Mouse (Mus musculus): ENCODE results near the gene Trim27. TPM values are rescaled to one million over a fixed set of nuclear protein-coding genes. Genes with fewer than 3 reads are reported as not detected.
A peak's percentile ranks its signal among the peaks of the same experiment; 100 is the strongest.

Trim27 gene
- 10 to 100 TPM; 57.6 to 65.0 TPM for total RNA-seq (2021)

DNA sequence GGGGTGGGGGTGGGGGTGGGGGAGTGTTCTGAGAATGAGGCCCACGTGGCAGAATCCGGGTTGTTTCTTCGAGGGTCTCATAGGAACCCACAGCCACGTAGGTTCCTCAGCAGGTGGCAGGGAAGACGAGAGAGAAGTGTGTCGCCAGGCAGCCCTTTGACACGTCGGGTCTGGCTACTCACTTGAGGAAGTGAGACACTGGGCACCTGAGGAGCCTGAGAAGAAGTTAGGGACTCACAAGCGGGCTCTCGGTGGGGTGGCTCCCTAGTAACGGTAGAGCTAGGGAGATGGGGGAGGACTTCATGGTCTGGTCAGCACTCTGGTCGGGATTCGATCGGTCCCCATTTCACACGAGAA is at the start of gene Trim27:
Trim27 (plus strand) TSS at position 79 of the 357 bp plus-strand sequence.
- no peak for DNase-seq
- intact Hi-C loops (cut with DNase I): no loop called here

- DNase-seq: peak; percentile 27
- intact Hi-C loops (cut with DNase I): no loop called here
Observed at GRCm38 (mm10) chr13:21142421-21142820, 36.8 kb upstream of the Trim27 start.

DNA sequence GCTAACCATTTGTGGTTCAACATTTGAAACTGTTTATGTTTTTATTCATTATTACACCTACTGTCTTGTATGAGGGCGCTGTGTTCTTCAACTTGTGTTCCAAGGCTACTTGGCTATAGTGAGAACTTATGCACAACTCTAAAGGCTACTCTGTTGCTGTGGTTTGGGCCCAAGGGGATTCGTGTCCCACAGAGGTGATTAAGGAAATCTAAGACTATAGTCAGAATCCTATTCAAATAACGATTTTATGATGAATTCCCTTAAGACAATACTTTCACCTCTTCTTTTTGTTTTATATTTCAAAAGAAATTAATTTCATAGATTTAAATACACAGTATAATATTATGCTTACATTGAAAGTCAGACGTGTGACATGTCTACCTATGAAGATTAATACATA is 33.5 kb upstream of the Trim27 start, which contains the start of gene Olfr1368:
Olfr1368 (minus strand) TSS at position 101 of the 400 bp plus-strand sequence.
- intact Hi-C loops (cut with DNase I): no loop called here
- DNase-seq: no peak

DNA sequence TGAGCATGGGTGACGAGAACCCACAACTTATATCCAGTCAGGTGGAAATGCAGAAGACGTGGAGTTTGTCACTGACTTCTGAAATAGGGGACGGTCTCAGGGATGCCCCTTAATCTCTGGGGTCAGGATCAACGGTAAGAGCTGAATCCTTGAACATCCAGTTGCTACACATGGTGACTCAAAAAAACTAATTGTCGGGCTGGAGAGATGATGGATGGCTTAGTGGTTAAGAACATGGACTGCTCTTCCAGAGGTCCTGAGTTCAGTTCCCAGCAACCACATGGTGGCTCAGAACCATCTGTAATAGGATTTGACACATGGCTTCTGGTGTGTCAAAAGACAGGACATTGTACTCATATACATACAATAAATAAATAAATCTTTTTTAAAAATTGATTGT is 23.4 kb upstream of the Trim27 start:
- DNase-seq: no peak
- intact Hi-C loops (cut with DNase I): loop anchor here (5.0 kb wide), 1 partner anchor 844 kb away; no protein-coding TSS in a partner anchor

DNA sequence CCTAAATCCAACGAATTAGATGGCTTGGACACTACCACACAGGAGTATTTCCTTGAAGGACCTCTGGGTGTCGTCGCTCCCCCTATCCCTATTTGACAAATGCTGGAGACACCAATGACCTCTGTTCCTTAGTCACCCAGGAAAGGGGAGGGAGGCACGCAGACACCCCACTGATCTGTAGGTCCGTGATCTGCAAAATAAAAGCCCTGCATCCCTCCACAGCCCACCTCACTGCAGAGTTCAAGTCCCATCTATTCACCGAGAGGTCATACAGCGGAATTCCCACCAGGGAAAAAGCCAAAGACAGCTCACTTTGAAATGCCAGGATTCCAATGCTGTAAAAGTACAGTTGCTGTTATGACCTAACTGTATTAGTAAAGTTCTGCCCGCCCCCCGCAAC is 21.2 kb upstream of the Trim27 start:
- DNase-seq: no peak
- intact Hi-C loops (cut with DNase I): loop anchor here (5.0 kb wide), 1 partner anchor 846 kb away; no protein-coding TSS in a partner anchor

- intact Hi-C loops (cut with DNase I): loop anchor here (5.0 kb wide), 1 partner anchor 847 kb away; no protein-coding TSS in a partner anchor
Observed at GRCm38 (mm10) chr13:21158785-21159474, 20.3 kb upstream of the Trim27 start.

GRCm38 (mm10) chr13:21159475-21159819 is 19.8 kb upstream of the Trim27 start:
- DNase-seq: no peak
- intact Hi-C loops (cut with DNase I): loop anchor here (5.0 kb wide), 1 partner anchor 847 kb away; no protein-coding TSS in a partner anchor

More at GRCm38 (mm10) chr13:21158785-21159474, 20.3 kb upstream of the Trim27 start:
- peak; percentile 91 for DNase-seq

DNA sequence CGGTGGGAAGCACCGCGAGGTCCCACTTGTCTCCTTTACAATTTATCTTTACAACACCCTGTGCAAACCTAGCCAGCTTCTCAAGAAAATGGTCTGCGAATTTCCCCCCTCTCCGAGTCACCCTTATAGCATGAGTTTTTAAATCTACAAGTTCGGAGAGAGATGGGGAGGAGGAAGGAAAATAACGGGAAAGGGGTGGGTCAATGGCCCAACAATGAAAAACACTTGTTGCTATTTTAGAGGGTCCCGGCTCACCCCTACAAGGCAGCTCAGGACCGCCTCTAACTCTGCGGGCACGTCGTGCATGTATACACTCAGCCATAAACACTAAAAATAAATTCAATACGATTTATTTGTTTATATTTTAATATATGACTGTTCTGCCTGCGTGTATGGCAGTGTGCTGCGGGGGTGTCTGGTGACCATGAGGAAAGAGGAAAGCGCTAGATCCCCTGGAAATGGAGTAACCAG is 19.2 kb upstream of the Trim27 start:
- no peak for DNase-seq
- intact Hi-C loops (cut with DNase I): loop anchor here (1.0 kb wide), 1 partner anchor 863 kb away; no protein-coding TSS in a partner anchor

GRCm38 (mm10) chr13:21160657-21161590 is 18.3 kb upstream of the Trim27 start:
- intact Hi-C loops (cut with DNase I): loop anchor here (1.0 kb wide), 1 partner anchor 864 kb away; no protein-coding TSS in a partner anchor

DNA sequence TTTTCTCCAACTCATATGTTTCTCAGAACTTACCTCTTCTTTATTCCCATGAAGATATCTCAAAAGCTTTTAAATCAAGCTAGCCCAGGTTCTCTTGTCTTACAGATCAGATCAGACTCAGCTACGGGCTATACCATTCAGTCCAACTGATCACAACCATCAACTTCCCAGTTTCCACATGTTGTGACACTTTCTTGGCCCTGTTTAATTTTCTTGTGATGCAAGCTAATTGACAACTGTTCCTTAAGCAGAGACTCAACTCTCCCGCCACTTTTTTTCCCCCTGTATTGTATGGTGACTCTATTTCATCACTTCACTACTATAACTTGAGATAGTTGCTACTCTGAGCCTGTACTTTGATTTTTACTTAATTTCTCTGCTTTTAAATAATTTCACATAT is 17.7 kb upstream of the Trim27 start:
- DNase-seq: no peak
- intact Hi-C loops (cut with DNase I): no loop called here

More at GRCm38 (mm10) chr13:21160657-21161590, 18.3 kb upstream of the Trim27 start:
- peak; percentile 87 for DNase-seq

DNA sequence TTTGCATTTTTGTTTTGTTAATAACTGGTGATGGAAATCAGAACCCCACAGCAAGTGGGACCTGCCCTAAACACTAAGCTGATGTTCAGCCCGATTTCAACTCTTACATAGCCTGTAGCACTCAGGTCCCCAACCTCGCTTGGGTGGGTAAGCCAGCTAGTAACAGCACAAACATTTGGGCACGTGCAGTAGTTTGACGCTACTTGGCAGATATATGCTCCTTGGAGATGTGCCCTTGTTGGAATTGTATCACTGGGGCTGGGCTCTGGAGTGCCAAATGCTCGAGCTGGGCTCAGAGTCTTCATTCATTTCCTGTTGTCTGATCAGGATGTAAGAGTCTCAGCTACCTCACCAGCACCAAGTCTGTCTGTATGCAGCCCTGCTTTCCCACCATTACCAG is 16.7 kb upstream of the Trim27 start:
- intact Hi-C loops (cut with DNase I): no loop called here
- DNase-seq: no peak

- peak; percentile 65 for DNase-seq
Observed at GRCm38 (mm10) chr13:21166936-21167909, 12.0 kb upstream of the Trim27 start.

DNA sequence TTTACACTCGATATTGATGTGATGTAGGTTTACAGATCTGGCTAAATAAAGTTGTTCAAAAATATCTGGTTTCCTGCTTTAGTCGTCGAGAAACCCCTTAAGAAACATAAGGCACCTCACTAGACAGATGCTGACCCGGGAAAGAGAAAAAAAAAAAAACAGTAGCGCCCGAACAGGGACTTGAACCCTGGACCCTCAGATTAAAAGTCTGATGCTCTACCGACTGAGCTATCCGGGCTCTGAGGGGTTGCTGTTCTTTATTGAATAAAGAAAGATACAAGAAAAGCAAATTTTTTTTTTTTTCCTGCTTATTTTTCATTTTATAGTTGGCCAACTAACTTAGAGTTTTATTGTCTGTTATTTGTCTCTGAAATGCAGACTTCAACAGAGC is 11.3 kb upstream of the Trim27 start:
- intact Hi-C loops (cut with DNase I): no loop called here
- DNase-seq: no peak

More at GRCm38 (mm10) chr13:21166936-21167909, 12.0 kb upstream of the Trim27 start:
- intact Hi-C loops (cut with DNase I): no loop called here

DNA sequence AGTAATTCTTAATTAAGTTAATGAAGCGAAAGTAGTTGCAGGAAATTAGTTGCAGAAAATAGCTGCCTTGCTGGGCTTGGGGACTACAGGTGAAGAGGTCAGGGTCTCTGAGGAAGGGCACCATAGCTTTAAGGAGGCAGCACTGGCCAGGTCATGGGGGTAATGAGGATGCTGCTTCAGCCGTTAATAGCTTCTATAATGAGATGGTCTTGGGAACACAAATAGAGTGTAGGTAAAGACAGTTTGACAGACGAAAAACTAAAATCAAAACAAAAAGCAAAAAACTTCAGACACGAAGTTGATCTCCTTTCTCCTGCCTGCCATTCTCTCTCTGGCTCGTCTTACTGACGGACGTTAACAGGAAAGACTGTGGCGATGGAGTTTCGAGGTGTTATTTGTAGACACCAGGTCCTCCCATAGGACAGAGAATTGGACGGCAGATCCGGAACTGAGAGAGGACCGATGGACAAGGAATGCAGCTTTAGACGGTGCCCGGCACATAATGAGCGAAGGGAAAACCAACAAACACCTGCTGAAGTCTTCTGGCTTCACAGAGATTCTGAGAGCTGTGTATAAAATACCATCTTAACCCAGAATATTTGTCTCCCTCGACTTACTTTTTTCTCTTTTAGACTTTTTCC is 10.8 kb upstream of the Trim27 start:
- intact Hi-C loops (cut with DNase I): no loop called here
- DNase-seq: peak; percentile 12

GRCm38 (mm10) chr13:21169121-21169656 is 10.1 kb upstream of the Trim27 start:
- no peak for DNase-seq
- intact Hi-C loops (cut with DNase I): no loop called here

DNA sequence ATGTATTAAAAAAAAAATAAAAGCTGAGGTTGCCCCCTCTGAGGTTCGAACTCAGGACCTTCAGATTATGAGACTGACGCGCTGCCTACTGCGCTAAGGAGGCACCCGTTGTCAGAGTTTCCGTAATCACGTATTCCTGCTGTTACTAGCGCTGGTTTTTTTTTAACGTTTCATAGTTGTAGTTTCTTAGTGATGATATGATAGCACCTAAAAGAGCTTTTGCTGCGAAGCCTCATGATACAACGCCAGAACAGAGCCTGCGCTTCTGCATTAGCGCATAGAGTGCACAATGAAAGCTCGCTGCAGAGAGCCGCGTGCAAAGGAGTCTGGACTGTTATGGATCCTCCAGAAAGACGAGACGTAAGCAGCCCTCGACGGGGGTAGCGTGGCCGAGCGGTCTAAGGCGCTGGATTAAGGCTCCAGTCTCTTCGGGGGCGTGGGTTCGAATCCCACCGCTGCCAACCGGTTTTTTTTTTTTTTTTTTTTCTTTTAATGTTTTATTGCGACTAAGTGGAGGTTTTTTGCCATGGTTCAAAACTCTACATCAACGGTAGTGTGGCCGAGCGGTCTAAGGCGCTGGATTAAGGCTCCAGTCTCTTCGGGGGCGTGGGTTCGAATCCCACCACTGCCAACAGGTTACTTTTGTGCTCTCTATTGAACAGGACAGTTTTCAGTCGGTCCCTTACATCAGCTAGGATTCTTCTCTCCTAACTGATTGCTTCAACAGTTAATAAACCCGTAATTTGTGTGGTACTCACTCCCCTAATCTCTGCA is 9.4 kb upstream of the Trim27 start:
- intact Hi-C loops (cut with DNase I): loop anchor here (5.0 kb wide), 1 partner anchor 107 kb away; no protein-coding TSS in a partner anchor
- DNase-seq: peak; percentile 82

DNA sequence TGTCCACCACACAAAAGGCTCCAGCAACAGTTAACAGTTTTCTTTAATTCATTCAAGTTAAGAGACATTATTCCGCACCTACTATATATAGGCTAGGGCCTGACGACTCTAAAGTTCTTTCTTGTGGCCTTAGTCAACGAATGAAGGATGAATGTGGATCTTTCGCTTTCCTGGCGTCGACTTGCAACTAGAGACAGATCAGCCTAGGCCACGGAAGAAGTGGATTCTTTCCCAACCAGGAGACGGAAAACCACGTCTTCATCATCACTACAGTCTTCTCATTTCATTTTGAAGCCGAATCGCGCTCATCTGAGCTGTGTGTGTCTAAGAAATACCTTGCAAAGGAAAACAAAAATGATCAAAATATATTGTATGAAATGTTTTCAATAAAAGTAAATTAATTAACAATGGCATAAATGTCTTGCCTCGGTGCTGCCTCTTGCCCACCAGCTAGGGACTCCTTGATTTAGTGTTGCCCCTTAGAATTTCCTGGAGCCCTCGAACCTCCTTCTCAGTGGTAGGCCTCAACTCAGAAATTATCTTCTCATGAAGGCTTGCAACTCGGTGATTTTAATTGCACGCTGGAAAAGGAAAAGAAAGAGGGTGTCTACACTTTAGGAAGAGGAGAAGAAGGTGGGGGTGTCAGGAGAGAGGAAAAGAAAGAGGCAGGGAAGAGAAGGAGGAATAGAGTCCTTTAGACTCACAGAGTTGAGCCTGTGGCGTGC is 8.7 kb upstream of the Trim27 start:
- no peak for DNase-seq
- intact Hi-C loops (cut with DNase I): loop anchor here (5.0 kb wide), 1 partner anchor 107 kb away; no protein-coding TSS in a partner anchor

- intact Hi-C loops (cut with DNase I): loop anchor here (5.0 kb wide), 1 partner anchor 106 kb away; no protein-coding TSS in a partner anchor
Observed at GRCm38 (mm10) chr13:21171156-21171530, 8.1 kb upstream of the Trim27 start.

More at GRCm38 (mm10) chr13:21171156-21171530, 8.1 kb upstream of the Trim27 start:
- DNase-seq: peak; percentile 18
